Mouse (Mus musculus) erythroblast, adult 5-6 weeks (primary cell): Measurements from ENCODE around the gene Ebf1. TPM values are rescaled to one million over a fixed set of nuclear protein-coding genes. Genes with fewer than 3 reads are reported as not detected.

Experiments
- ATAC-seq: replicated peaks from 2 replicates; pipeline ENCODE4 v1.8.0; 2016; ENCODE audit warnings: moderate number of reproducible peaks, mild to moderate bottlenecking, moderate TSS enrichment, inconsistent platforms; ENCODE audit not compliant: poor library complexity, low FRiP score, severe bottlenecking
- total RNA-seq, 2 experiments: library from RNA; stranded (forward) in 1 of 2; stranded (reverse) in 1 of 2; fragments of 150-400 nt in 1 of 2; fragments of 200-764, 138-1000 nt in 1 of 2; gene quantifications; 2 replicates each; pipeline versions ENCODE4 v1.2.3 to v1.2.4; 2015 to 2017; ENCODE audit warnings: low replicate concordance in 2 of 2

Gene Ebf1
- total RNA-seq, 2 experiments from 2014 or later, result 0.68 TPM; not detected in 1

DNA sequence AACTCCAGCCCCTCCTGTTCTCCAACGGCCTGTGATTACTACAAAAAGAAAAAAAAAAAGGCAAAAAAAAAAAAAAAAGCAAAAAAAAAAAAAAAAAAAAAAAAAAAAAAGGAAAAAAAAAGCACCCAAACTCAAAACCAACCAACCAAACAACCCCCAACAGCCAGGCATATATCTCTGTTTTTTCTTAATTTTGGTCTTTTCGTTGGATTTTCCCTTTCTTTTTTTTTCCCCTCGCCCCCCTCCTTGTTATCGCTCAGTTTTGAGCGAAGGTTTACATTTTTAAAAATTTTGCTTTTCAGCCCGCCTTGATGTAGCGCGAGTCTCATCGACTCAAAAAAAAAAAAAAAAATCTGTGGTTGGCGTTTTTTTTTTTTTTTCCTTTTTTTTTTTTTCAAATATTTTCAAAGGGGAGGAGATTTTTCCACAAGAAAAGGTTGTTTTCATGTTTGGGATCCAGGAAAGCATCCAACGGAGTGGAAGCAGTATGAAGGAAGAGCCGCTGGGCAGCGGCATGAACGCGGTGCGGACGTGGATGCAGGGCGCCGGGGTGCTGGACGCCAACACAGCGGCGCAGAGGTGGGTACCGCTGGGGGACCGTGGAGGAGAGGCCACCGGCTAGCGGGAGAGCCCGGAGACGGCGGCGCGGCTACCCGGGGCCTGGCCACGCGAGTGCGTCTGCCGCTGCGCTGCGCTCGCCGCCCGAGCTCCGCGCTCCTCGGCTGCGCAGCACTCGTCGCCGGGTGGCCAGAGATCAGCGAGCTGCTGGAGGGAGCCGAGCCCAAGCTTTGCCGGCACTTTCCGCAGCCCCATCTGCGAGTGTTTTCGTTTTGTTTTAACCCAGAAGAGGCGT, 843 bp downstream of the Ebf1 start:
- no peak for ATAC-seq

DNA sequence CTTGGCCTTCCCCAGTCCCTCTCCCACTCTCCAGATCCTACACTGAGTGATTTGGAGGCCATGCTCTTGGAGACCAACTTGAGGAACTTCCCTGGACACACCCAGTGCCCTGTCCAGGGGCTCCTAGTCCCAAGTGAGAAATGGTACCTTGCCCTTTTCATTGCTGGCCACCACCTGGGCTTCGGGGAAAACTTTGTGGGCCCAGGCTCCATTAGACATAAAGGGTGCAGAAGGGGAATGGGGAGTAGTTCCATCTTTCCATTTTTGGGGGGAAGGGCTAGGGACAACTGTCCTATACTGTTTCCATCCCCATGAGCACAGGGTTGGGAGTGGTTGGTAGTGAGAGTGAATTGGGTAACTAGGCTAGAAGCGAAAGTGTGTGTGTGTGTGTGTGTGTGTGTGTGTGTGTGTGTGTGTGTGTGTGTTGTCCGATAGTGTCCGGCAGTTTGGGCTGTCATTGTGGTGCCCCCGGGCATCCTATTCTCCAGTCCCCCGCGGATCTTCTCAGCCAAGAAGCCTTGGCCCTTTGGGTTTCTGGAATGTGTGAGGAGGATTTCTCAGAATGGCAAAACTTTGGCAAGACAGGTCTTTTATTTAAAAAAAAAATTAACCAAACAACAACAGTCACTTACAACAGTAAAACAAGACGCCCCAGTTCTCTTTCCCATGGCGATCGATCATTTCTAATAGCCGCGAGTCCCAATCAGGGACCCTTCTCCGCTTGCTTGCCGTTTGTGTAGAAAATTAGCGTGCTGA, 2.2 kb downstream of the Ebf1 start:
- no peak for ATAC-seq

DNA sequence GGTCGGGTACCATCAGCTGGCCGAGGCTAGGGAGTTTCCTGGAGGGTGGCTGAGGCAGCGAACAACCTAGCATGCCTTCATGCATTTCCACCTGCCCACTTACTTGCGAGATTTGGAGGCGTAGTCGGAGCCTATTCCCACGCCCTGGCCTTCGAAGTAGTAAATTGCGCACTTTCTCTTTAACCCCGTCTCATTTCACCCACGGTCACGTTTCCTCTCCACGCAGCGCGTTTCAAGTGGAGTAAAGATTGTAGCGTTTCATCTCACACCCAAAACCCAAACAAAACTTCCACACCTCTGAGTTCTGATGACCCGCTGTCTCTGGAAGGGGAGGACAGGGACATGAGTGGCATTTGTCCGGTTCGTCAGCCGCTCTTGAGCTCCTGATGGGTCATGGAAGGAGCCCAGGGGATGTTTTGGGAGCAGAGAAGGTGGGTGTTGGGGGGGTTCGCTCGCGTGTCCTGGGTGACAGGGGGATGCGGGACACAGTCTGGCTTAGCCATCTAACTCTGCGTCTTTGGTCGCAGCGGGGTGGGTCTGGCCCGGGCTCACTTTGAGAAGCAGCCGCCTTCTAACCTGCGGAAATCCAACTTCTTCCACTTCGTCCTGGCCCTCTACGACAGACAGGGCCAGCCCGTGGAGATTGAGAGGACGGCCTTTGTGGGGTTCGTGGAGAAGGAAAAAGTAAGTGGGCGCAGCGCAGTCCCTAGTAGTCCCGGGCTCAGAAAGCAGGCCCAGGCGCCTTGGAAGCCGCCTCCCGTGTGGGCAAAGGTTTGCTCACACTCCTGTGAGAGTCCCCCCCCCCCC, 3.0 kb downstream of the Ebf1 start:
- ATAC-seq, result no peak

- ATAC-seq, result no peak
These were observed 3.8 kb downstream of the Ebf1 start for GRCm38 (mm10) chr11:44620694-44621446.

DNA sequence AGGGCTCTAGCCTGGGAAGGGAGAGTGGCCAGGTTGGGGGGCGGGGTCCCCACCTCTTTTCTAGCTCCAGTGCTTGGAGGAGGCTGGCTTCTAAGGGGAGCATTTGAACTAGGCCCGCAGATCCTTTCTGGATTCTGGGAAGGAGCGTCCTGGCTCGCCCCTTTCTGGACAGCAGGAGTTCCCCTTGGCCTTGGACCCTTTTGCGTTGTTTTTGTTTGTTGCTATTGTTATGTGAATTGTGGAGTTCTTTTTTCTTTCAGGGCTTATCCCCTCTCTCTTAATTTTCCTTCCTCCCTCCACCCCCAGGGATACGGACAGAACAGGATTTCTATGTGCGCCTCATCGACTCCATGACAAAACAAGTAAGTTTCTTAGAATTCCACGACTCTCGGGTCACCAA, 4.5 kb downstream of the Ebf1 start:
- no peak for ATAC-seq

DNA sequence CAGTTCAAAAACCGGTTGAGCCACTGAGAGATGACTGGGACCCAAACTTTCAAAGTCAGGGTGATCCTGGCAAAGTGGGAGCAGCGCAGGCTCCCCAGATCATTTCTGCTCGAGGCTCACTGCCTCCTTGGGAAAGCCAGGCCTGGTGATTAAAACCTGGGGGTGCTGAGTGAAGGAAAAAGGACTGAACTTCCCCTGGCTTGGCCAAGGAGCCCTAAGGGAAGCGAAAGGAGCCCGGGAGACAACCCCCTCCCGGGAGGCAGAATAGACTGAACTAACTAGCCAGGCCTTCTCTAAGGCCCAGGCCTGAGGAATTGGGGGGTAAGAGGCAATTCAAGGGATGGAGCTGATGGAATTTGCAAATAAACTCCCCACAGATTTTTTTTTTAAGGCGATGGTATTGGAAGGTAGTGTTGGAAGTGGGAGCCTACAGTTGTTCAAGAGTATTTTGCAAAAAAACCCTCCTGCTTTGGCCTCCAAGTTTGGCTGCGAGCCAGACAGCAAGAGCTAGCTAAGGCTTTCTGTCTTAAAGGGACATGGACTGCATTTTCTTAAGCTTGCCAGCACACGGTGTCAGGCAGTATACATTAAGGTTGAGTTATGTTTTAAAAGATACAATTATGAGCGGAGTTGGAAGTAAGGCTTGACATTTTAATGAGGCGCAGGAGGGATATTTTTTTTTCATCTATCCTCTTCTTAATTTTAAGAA, 5.1 kb downstream of the Ebf1 start:
- ATAC-seq, result no peak

- no peak for ATAC-seq
These were observed 7.4 kb downstream of the Ebf1 start for GRCm38 (mm10) chr11:44624564-44624963.

DNA sequence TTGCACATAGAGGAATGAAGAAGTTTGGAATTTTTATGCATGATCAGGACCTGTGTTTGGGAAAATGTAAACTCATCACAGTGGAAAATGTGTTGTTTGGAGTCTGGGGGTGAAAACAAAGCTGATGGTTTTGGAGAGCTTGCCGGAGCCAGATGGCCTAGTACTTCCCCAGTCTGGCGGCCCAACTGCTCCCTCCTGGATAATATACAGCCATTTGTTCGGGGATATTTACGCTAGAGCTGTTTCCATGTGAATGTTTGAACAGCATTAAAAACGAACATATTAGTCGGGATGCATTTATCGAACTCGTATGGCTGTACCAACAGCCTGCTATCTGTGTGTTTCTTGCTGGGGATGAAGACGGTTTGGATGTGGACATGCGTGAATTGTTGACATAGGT, 8.9 kb downstream of the Ebf1 start:
- no peak for ATAC-seq

DNA sequence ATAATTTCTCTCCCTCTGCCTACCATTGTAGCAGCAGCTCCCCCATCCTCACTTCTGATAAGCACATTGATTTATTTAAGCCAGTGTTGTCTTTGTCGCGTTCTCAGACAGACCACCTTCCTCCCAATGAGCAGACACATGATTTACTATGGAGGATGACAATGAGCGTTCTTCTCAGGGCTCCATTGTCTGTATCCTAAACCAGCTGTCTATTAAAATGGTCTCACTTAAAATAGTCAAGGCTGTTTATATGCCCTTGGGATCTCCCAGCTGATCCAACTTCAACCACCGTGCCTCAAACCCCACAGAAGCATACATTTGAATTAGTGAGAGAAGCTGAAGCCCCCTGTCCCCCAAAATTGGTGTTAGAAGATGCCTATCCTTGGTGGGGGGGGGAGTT, 11.3 kb downstream of the Ebf1 start:
- no peak for ATAC-seq

DNA sequence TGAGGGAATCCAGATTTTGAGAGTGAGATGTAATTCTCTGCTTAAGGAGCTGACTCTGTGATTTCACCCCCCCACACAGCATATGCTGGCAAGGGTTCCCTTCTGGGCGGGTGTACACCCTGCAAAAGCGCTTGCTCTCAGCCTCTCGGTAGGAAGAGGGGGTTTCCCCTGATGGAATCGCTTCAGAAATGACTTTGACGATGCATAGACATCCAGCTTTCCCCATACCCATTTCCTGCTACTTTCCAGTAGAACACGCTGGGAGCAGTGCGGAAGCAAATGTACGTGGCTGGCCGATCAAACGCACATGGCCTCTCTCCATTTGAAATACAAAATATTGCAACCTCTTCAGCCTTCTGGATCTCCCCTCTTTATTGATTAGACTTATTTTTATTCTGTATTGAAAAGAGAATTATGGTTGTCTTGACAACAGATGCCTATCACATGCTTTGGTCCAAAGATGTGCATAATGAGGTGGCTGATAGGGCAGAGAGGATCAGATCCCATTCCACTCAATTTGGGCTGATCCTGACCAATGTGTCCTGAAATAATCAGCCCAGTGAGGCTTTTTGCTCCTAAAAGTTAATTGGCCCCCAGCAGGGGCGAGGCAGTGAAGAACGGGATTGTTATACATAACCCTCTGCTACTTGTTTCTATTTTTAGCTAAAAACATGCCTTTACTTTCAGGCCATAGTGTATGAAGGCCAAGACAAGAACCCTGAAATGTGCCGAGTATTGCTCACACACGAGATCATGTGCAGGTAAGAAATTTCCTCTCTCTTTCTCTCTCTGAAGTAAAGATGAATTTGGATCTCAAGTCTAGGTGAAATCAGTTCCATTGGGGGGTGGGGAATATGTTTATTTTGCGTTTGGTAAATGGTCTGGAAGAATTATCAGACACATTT, 15.2 kb downstream of the Ebf1 start:
- ATAC-seq, result no peak

GRCm38 (mm10) chr11:44633001-44633693, 16.0 kb downstream of the Ebf1 start:
- ATAC-seq, result no peak

DNA sequence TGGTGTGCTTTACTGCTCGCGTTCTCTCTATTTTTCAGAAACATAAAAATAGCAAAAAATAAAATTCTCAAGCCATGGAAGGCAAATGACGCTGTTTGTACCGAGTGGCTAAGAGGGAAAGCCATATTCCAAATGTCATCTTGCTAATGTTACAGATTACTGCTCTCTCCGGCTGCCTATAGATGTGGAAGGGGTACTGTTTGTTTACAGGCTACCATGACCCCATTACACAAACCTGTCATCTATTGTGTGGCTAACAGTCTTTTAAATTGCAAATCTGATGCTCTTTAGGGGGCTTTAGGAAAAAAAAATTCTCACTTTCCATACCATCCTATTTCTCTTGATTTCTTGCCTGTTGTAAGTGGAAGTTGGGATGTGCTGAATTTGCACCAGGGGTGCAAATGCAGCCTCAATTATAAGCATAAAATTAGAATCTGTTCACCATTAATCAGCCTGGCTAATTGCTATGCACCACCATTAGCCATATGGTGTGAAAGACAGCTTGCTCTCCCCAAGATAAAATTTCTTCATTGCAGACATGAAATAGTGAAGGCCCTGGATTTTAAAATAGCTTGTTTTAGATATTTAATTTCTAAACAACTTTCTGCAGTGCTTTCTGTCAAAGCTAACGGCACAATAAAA, 17.6 kb downstream of the Ebf1 start:
- ATAC-seq, result no peak

DNA sequence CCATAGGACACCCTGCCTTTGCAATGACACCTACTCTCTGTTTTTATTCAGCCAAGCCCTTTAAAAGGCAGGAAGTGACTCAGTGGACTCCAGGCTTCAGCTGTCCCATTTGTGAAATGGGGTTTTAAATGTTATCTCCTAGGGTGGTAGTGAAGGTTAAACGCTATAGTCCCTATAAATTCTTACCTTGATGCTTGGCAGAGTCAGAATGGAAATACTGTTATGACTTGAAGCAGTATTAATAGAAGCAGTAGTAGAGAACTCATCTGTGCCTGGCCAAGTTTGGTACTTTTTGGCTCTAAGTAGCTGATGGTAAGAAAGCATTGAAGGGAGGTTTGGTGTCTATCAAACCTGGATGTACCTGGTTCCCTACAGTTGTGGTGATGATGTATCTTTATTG, 19.1 kb downstream of the Ebf1 start:
- no peak for ATAC-seq

DNA sequence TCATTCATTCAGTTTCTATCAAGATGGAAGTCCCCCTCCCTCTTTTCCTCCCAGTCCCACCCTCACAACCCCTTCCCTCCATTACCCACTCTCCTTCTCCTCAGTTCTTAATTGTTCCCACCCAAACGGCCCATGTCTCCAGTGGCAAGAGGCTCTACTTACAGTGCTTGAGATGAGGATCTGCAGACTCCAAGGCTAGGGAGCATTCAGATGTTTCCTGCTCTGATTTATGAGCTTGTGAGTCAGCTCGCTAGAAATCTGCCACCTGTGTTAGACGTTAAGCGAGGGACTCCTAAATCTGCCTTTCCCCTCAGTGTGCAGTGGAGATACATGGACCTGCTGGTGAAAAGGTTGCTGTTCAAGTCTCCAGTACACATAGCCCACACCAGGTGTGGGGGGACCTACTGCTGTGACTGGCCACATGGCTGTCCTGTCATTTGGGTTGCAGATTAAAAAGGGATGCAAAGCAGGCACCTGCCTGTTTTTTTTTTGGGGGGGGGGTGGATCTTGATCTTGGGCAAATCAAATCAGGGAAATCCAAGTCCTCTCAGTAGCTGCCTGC, 21.2 kb downstream of the Ebf1 start:
- ATAC-seq, result no peak

DNA sequence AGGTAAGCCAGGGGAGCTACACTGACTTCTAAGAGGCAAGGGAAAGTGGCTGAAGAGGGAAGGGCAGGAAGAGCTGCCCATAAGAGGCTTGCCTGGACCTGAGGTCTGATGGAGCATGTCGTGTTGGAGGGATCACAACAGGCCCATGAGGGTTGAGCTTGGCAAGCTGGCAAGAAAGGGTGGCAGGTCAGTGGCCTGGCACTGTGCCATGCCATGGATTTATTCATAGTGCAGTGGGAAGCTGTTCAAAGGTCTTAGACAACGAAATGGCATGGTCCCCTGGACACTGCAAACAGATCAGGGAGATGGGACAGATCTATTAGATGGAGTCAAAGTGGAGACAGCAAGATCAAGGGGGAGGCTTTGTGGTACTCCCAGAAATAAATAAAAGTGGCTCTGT, 24.4 kb downstream of the Ebf1 start:
- no peak for ATAC-seq

- no peak for ATAC-seq
These were observed 37.4 kb downstream of the Ebf1 start for GRCm38 (mm10) chr11:44654340-44655019.
